Mouse (Mus musculus) splenic B cell, adult 2 months (primary cell): ENCODE results near the gene Tnni3.

Experiments used
- DNase-seq: peaks from one replicate; pipeline ENCODE4 v3.0.0-alpha.2; 2011; ENCODE audit warnings: low read depth, low spot score
- H3K27me3 ChIP-seq: 2 replicates; pipeline ENCODE4 v1.6.1; 2012; ENCODE audit warnings: mild to moderate bottlenecking, low read length, moderate library complexity, mixed read lengths; ENCODE audit not compliant: control insufficient read depth, poor library complexity, insufficient read depth, severe bottlenecking
- H3K36me3 ChIP-seq: 2 replicates; pipeline ENCODE4 v1.6.1; 2012; ENCODE audit warnings: mild to moderate bottlenecking, low read length, moderate library complexity, mixed read lengths; ENCODE audit not compliant: control insufficient read depth, poor library complexity, insufficient read depth, severe bottlenecking

The Tnni3 gene

DNA sequence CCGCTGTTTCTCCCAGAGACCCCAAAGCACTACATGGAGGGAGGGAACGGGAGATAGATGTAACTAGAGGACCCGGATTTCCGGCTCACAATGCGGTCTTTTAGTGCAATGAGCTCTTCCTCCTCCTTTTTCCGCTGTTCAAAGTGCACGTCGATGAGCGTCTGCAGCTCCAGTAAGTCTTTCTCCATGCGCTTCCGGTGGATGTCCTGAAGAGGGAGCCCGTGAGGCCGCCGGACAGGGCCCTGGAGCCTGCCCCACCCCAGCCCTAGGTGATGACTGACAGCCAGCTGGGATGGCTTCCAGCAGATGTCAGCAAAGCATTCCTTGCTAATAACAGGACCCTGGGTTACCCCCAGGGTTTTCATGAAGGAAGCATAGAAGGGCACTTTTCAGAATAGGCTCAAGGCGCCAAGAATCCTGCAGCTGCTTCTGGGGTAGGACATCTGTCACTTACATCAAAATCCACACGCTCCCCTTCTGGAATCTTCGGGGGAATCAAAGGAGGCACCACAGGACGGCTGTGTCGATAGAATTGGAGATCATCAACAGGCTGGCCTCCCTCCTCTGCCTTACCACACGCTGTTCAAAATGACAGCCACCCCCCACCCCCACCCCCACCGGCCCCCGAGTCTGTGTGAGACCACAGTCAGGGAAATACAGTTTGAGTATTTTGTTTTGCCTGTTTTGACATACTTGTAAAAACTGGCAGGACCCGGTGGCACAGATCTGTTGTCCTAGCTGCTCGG, 14.0 kb downstream of the Tnni3 start:
- Histone ChIP-seq H3K27me3 (no peaks in the 10 kb centered on the region), H3K36me3 (no peaks in the 10 kb centered on the region)
- DNase-seq: peak; percentile 72

DNA sequence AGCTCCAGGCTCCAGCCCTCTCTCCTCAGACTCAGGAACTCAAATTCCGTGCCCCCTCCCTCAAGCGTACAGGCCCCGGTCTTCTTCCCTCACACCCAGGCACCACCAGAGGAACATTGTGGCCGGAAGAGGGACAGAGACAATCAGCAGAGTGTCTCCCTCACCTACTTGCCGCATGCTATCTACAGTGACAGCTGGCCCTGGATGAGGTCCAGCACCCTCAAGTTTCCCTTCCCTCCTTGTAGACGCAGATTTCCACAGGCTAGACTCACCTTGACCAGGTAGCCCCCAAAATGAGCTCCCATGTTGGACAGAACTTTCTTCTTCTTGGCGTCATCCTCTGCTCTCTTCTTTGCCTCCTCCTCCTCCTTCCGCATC, 15.3 kb downstream of the Tnni3 start:
- no peaks in the 10 kb centered on the region for H3K27me3 ChIP-seq
- H3K36me3 ChIP-seq: no peaks in the 10 kb centered on the region
- DNase-seq: no peak

- Histone ChIP-seq H3K27me3 (no peaks in the 10 kb centered on the region), H3K36me3 (no peaks in the 10 kb centered on the region)
- DNase-seq: peak; percentile 33
These were observed 15.8 kb downstream of the Tnni3 start for GRCm38 (mm10) chr7:4508062-4508738.

GRCm38 (mm10) chr7:4507220-4507619, 16.8 kb downstream of the Tnni3 start:
- Histone ChIP-seq H3K27me3 (no peaks in the 10 kb centered on the region), H3K36me3 (no peaks in the 10 kb centered on the region)
- no peak for DNase-seq

GRCm38 (mm10) chr7:4504646-4505435, 19.2 kb downstream of the Tnni3 start:
- peak; percentile 67 for DNase-seq
- Histone ChIP-seq H3K36me3 (no peaks in the 10 kb centered on the region), H3K27me3 (no peaks in the 10 kb centered on the region)

DNA sequence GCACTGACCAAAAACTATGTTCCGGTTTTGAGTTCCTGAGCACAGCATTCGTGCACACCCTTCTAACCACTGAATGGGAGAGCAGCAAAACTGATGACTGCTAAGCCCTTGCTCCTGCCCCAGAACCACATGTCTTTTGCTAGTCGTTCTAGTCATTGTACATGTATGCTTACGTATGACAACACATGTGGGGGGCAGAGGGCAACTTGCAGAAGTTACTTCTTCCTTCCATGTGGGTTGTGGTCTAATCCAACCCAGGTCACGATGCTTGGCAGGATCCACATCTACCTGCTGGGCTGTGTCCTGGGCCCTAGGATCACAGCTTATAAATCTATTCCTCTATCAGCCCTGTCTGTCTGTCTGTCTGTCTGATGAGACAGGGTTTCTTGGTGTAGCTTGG, 20.2 kb downstream of the Tnni3 start:
- no peaks in the 10 kb centered on the region for H3K27me3 ChIP-seq
- H3K36me3 ChIP-seq: no peaks in the 10 kb centered on the region
- no peak for DNase-seq

- Histone ChIP-seq H3K36me3 (no peaks in the 10 kb centered on the region), H3K27me3 (no peaks in the 10 kb centered on the region)
- no peak for DNase-seq
These were observed 20.9 kb downstream of the Tnni3 start for GRCm38 (mm10) chr7:4503100-4503499.

DNA sequence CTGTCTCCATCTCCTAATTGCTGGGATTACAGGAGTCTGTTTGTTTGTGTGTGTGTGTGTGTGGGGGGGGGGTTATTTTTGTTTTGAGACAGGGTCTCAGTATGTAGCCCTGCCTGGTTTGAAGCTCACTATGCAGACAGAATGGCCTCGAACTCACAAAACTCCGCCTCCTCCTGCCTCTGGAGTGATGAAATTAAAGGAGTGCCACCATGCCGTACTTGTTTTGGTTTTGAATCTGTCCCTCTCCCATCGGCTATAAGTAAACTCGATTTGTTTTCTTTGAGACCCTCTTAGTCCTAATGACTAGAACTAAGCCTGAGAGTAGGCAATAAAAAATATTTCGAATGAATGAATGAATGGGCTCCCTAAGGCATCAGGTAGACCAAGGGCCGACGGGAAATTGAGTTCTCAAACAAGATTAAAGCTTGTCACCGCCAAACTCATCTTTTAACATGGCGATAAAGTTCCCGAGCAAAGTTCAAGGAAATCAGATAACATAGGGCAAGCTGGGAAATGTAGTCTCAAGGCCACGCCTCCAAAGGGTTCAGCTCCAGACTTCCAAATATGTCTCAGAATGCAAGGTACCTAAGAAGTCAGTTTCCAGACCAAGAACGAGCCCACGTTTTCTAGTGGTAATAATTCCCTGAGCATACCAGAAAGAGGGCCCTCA, 21.5 kb downstream of the Tnni3 start:
- DNase-seq: no peak
- Histone ChIP-seq H3K27me3 (no peaks in the 10 kb centered on the region), H3K36me3 (no peaks in the 10 kb centered on the region)

DNA sequence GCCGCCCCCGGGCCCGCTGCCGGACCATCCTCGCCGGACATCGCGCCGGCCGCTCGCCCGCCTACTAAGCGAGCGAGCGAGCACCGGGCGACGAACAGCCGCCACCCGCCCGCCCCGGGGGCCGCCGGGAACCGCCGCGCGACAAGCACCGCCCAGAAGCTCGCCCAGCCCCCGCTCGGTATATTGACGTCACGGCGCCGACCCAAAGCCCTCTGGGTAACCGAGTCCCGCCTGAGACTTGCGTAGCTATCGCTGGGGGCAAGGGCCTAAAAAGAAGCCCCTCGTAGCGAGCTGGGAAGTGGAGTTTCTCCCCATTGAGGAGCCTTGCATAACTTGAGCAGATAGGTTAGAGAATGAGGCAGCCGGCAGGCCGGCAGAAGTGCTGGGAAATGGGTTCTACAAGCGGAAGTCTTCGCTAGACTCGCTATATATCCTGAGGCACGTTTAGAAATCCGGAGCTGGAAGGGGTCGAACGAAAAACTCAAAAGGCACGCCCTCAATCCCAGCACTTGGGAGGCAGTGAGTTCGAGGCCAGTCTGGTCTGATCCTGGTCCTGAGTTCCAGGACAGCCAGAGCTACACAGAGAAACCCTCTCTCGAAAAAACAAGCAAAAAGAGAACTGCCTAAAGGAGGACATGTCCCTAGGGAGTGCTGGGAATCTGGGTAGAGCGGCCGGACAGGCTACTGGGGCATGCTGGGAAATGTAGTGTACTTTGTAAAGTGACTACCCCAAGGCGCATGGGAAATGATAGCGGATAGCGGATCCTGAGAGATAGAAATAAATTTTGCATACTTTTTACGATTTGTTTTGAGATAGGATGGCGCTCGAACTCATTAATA, 22.3 kb downstream of the Tnni3 start, which contains the start of gene Ppp1r12c:
Gene Ppp1r12c, minus strand, starts transcription at position 123 of the 840 bp plus-strand sequence.
- H3K27me3 ChIP-seq: no peaks in the 10 kb centered on the region
- no peaks in the 10 kb centered on the region; the same call in 1 of the 2 replicates for H3K36me3 ChIP-seq
- DNase-seq: peak; percentile 93

DNA sequence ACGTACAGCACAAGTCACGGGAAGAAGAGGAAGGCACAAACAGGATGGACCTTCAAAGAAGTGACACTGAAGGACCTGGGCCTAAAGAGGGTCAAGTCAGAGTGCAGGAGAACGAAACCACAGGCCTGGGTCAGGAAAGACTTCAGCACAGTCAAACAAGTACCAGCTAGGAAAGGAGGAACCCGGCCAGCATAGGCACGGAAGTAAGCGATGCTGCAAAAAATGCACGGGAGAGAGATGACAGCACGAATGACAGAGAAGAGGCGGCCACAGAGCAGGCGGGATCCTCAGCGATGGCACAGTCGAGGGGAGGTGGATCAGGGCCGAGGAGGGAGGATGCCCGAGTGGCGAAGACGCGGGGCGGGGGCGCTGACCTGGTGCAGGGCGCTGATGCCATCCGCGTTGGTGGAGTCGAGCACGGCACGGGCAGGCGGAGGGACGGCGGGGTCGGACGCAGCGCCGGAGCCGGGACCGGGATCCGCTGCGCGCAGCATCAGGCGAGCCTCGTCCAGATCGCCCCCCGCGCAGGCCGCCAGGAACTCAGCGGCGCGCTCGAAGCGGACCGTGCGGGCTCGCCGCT, 23.0 kb downstream of the Tnni3 start:
- peak; percentile 57 for DNase-seq
- Histone ChIP-seq H3K36me3 (peaks cover 2% of the 10 kb centered on the region), H3K27me3 (no peaks in the 10 kb centered on the region)

DNA sequence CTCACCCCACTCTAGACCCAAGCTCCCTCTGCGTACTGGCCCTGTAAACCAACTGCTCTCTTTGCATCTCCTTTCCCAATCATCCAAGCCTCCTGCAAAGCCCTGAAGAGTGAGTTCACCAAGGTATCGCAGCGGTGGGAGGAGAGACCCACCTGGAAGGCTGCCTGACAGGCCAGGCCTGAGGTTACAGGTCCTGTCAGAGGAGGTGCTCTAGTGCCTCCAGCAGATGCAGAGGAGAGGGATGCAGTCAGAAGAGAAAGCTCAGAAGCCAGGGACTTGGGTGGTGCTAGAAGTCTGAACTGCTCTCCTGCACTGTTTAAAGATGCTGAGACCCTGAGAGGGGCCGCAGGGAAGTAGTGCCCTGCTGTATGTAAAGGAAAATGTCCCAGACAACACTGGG, 25.0 kb downstream of the Tnni3 start:
- Histone ChIP-seq H3K36me3 (peaks cover 2% of the 10 kb centered on the region), H3K27me3 (no peaks in the 10 kb centered on the region)
- DNase-seq: no peak

- no peaks in the 10 kb centered on the region for H3K27me3 ChIP-seq
- DNase-seq: peak; percentile 55
- H3K36me3 ChIP-seq: peaks cover 2% of the 10 kb centered on the region
These were observed 25.8 kb downstream of the Tnni3 start for GRCm38 (mm10) chr7:4498251-4498650.

DNA sequence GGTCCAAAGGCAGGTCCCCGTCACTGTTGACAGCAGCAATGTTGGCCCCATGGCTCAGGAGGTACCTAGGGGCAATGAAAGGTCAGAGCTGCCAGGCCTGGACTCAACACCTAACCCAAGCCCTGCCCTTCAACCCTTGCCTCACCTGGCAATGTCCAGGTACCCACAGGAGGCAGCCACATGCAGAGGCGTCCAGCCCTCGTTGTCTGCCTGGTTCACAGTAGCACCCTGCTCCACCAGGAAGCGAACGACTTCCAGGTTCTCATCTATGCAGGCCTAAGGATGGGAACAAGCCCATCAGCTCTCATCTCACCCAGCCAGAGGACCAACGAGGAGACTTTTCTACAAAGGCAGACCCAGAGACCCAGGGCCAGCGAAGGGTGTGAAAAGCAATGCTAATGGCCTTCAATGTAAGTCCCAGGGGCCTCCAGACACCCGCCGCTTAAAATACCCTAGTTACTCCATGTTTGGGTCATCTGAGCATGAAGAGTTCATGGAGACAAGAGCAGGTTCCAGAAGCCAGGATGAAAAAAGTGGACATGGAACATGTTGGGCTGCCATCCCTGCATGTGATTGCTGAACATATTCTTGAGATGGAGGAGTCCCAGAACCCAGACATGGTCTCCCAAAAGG, 26.6 kb downstream of the Tnni3 start:
- no peak for DNase-seq
- H3K36me3 ChIP-seq: peaks cover 2% of the 10 kb centered on the region
- H3K27me3 ChIP-seq: no peaks in the 10 kb centered on the region
